Mouse (Mus musculus) liver, embryonic 16.5 days (tissue): ENCODE results near the gene Ddx58. TPM values are rescaled to one million over a fixed set of nuclear protein-coding genes. Genes with fewer than 3 reads are reported as not detected.

Experiments
- ATAC-seq: fragments of 200-750 bp; cut with Nextera tagmentation; 2 replicates; pipeline ENCODE4 v1.8.0; 2017; ENCODE audit warnings: low read depth, mild to moderate bottlenecking, moderate number of reproducible peaks, moderate library complexity
- H3K27ac ChIP-seq: fragments of 300-500 bp; sonication (generic); 2 replicates; pipeline ENCODE4 v1.5.1; 2014; ENCODE audit warnings: mild to moderate bottlenecking, low read length
- H3K27me3 ChIP-seq: fragments of 300-500 bp; sonication (generic); 2 replicates; pipeline ENCODE4 v1.6.1; 2014; ENCODE audit warnings: low read depth, low read length, mixed read lengths; ENCODE audit not compliant: control insufficient read depth, insufficient read depth
- H3K36me3 ChIP-seq: fragments of 300-500 bp; sonication (generic); 2 replicates; pipeline ENCODE4 v1.6.1; 2014; ENCODE audit warnings: mild to moderate bottlenecking; ENCODE audit not compliant: control insufficient read depth, insufficient read depth
- H3K4me1 ChIP-seq: fragments of 300-500 bp; sonication (generic); 2 replicates; pipeline ENCODE4 v1.6.1; 2014; ENCODE audit warnings: low read depth, low read length, mixed read lengths; ENCODE audit not compliant: control insufficient read depth
- H3K4me2 ChIP-seq: fragments of 300-500 bp; sonication (generic); 2 replicates; pipeline ENCODE4 v1.6.1; 2014; ENCODE audit warnings: low read depth, low read length, mixed read lengths
- H3K4me3 ChIP-seq: fragments of 300-500 bp; sonication (generic); 2 replicates; pipeline ENCODE4 v1.5.1; 2014; ENCODE audit warnings: low read depth, mild to moderate bottlenecking, low read length
- H3K9ac ChIP-seq: fragments of 300-500 bp; sonication (generic); 2 replicates; pipeline ENCODE4 v1.6.1; 2014; ENCODE audit warnings: low read depth, low read length
- H3K9me3 ChIP-seq: fragments of 300-500 bp; sonication (generic); replicated peaks from 2 replicates; pipeline ENCODE4 v1.6.1; 2016; ENCODE audit warnings: low read length; ENCODE audit not compliant: control insufficient read depth
- WGBS: fragments of 180-500 bp; shearing (Covaris S2); extraction: QIAGEN DNeasy Blood & Tissue Kit; methylation state at CpG from one replicate; pipeline ENCODE4 v1.1.7; 2014; ENCODE audit not compliant: insufficient replicate concordance; 5-methylcytosine and 5-hydroxymethylcytosine counted together
- polyA plus RNA-seq: library from polyadenylated mRNA; unstranded; fragments of >200 nt; fragmentation: Nextera tagmentation; extraction: Ambion mirVana; gene quantifications from 2 replicates; pipeline ENCODE4 v1.2.1, GENCODE M21; 2015

Gene Ddx58
- 5.7 and 6.0 TPM in 2 replicates for polyA plus RNA-seq

DNA sequence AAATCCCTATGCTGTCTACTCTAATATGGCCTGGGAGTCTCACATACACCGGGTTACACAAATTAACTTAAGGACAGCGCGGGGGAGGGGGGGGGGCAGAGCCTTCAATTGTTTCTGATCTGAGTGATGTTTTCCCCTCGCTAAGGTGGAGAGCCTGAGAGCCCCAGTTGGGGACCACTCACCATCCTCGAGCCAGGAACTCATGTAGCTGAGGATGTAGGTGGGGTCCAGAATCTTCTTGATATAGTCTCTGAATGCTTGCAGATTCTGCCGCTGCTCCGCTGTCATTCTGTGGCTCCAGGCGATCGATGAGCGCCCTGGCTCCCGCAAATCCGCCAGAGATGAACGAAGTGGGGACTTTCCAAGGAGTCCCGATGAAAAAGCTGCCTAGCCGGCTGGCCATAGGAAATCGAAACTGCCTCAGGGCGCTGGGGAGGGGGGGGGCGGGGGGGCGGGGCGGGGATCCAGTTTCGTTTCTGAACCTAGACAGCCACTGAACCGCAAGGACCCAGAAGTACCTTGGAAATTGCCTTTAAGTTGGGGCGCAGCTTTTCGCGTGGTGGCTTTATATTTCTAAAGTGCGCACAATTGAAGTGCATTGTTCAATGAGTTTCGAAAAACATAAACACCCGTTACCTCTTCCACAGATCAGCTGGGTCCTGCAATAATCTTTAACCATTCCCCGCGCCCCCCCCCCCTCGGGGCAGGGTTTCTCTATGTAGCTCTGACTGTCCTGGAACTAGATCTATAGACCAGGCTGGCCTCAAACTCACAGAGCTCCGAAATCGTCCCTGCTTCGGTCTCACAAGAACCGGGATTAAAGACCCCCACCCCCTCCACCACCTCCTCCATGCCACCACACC, at the start of gene Ddx58:
Gene Ddx58 (minus strand): TSS at position 420 of the 863 bp plus-strand sequence.
- Histone ChIP-seq H3K27me3 (no peaks in the 10 kb centered on the region), H3K4me2 (peak within 1 kb of the TSS; percentile 72), H3K9me3 (no peaks in the 10 kb centered on the region), H3K9ac (peak within 1 kb of the TSS; percentile 48), H3K27ac (peak within 1 kb of the TSS; percentile 46; the same call in 1 of the 2 replicates), H3K4me1 (peaks cover 6% of the 10 kb centered on the region; the same call in 1 of the 2 replicates), H3K4me3 (peak within 1 kb of the TSS; percentile 68), H3K36me3 (no peaks in the 10 kb centered on the region; the same call in 1 of the 2 replicates)
- peak; percentile 66 for ATAC-seq
- under 1% methylated on average over 35 of the region's 35 CpGs for WGBS

DNA sequence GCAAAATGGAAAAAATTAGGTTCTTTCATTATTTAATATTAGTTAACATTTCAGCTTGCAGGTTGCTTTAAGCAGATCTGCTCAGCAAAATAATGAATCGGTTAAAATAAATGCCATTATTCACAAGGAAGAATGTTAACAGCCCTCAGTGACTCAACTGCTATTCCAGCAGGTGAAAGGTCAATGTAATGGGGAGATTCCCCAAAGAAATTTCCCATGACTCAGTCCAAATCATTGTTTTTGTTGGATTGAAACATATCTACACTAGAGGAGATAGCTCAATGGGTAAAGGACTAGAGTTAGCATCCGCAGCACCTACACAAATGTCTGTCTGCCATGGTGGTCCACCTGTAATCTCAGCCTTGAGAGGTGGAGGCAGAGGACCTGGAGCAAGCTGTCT, 49.4 kb upstream of the Ddx58 start:
- WGBS: 65% methylated on average over 2 of the region's 2 CpGs
- Histone ChIP-seq H3K9me3 (no peaks in the 10 kb centered on the region), H3K9ac (no peak overlapping the region), H3K4me2 (no peak overlapping the region), H3K27ac (no peak overlapping the region), H3K4me3 (no peak overlapping the region), H3K4me1 (no peaks in the 10 kb centered on the region), H3K36me3 (no peaks in the 10 kb centered on the region), H3K27me3 (no peaks in the 10 kb centered on the region)
- ATAC-seq: no peak

GRCm38 (mm10) chr4:40287415-40287814, 47.8 kb upstream of the Ddx58 start:
- Histone ChIP-seq H3K36me3 (no peaks in the 10 kb centered on the region), H3K4me1 (no peaks in the 10 kb centered on the region), H3K27ac (no peak overlapping the region), H3K27me3 (no peaks in the 10 kb centered on the region), H3K4me3 (no peak overlapping the region), H3K4me2 (no peak overlapping the region), H3K9ac (no peak overlapping the region), H3K9me3 (no peaks in the 10 kb centered on the region)
- no peak for ATAC-seq
- WGBS: 39% methylated on average over 6 of the region's 6 CpGs

DNA sequence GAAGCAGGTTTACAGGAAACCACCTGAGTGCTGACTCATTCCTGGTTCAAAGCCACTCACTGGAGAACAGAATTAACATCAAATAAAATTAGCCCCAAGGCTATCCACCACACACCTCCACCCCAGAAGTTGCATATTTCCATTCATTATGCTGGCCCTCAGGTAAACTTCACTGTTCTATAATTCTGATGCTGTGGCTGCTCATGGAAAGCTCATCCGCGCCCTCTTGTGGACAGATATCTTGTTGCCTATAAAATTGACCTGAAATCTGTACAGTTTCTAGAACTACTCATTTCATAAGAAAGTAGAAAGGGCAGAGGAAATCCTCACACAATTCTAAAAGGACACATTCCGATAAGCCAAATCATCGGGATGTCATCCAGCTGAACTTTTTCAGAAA, 46.0 kb upstream of the Ddx58 start:
- Histone ChIP-seq H3K27ac (no peak overlapping the region), H3K9me3 (no peaks in the 10 kb centered on the region), H3K4me2 (no peak overlapping the region), H3K9ac (no peak overlapping the region), H3K27me3 (no peaks in the 10 kb centered on the region), H3K4me3 (no peak overlapping the region), H3K36me3 (no peaks in the 10 kb centered on the region), H3K4me1 (no peaks in the 10 kb centered on the region)
- ATAC-seq: no peak
- 9% methylated on average over 4 of the region's 4 CpGs for WGBS

DNA sequence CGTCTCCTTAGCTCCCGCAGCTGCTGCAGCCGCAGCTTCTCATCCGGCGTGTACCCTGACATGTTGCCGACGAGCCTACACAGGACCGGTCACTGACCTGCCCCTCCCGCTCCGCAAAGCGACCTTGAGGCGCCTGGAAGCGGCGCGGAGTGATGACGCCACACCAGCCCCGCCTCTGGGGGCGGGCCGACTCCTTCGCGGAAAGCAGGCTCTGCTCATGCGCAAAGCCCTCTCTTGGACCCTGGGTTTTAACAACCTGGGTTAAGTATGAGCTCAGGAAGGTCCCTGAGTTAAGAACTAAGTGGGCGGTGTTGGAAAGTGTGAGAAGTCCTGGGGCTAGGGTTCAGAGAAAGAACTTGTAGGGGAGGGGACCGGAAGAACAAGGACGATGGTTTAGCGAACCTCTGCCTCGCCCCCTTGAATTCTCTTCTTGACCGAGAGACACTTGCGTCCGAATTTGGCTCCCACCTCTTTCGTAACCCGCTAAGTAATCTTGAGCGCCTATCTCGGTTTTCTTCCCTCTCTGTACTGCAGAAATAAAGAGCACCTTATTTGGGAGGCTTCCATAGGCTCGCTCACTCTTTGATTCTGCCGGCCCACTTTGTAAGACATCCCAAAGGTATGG, 39.8 kb upstream of the Ddx58 start, which contains the start of gene Ndufb6:
Gene Ndufb6 (minus strand): TSS at position 146 of the 625 bp plus-strand sequence.
- Histone ChIP-seq H3K4me2 (peak within 1 kb of the TSS; percentile 88), H3K4me3 (peak within 1 kb of the TSS; percentile 94), H3K9ac (peak within 1 kb of the TSS; percentile 83), H3K36me3 (no peaks in the 10 kb centered on the region), H3K27me3 (no peaks in the 10 kb centered on the region), H3K27ac (peak within 1 kb of the TSS; percentile 81), H3K9me3 (no peaks in the 10 kb centered on the region), H3K4me1 (peaks cover 7% of the 10 kb centered on the region)
- ATAC-seq: peak; percentile 98
- under 1% methylated on average over 36 of the region's 36 CpGs for WGBS

GRCm38 (mm10) chr4:40278880-40279275, 39.2 kb upstream of the Ddx58 start:
- H3K4me2 ChIP-seq: peak overlapping the region; percentile 88
- H3K9ac ChIP-seq: peak overlapping the region; percentile 83
- no peaks in the 10 kb centered on the region for H3K9me3 ChIP-seq
- H3K4me3 ChIP-seq: peak overlapping the region; percentile 94
- under 1% methylated on average over 21 of the region's 21 CpGs for WGBS
- peaks cover 7% of the 10 kb centered on the region for H3K4me1 ChIP-seq
- no peaks in the 10 kb centered on the region for H3K36me3 ChIP-seq
- ATAC-seq: peak; percentile 40
- H3K27me3 ChIP-seq: no peaks in the 10 kb centered on the region
- H3K27ac ChIP-seq: peak overlapping the region; percentile 81

DNA sequence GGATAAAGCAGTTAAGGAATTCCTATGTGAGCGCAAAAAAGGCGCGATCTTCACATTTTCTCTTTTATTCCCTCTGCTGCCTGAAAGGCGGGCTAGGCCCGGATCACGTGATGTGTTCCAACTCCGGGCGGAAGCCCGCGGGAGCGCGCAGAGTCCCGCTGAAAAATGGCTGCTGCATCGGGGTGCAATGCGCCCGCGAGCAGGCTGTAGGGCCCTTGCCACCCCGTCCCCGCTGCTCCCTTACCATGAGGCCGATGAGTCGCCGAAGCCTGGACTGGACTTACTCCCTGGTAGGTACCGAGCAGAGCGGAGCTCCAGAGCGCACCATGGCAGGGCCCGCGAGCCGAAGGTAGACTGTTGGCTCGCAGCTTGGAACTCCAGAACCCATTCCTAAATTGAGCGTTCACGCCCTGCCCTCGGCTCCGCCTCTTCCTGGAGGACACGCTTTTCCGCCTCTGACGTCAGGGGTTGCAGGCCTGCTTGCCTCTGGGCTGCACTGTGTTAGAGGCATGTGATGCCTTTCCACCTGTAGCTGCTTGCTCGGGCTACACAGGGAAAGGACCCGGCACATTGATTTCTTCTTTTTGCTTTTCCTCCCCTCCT, 29.9 kb upstream of the Ddx58 start, which contains the start of the genes Smim27 and Topors:
Gene Smim27 (plus strand): TSS at position 150 of the 603 bp plus-strand sequence.
Gene Topors (minus strand): TSS at position 421 of the 603 bp plus-strand sequence.
- Histone ChIP-seq H3K4me2 (peak within 1 kb of the TSS; percentile 91), H3K4me3 (peak within 1 kb of the TSS; percentile 86), H3K27ac (peak within 1 kb of the TSS; percentile 96), H3K36me3 (no peaks in the 10 kb centered on the region; the same call in 1 of the 2 replicates), H3K9me3 (no peaks in the 10 kb centered on the region), H3K4me1 (peaks cover 27% of the 10 kb centered on the region), H3K27me3 (no peaks in the 10 kb centered on the region), H3K9ac (peak within 1 kb of the TSS; percentile 90)
- under 1% methylated on average over 38 of the region's 38 CpGs for WGBS
- peak; percentile 93 for ATAC-seq

GRCm38 (mm10) chr4:40268835-40269234, 29.2 kb upstream of the Ddx58 start:
- Histone ChIP-seq H3K27ac (peak overlapping the region; percentile 96), H3K36me3 (no peaks in the 10 kb centered on the region; the same call in 1 of the 2 replicates), H3K4me3 (peak overlapping the region; percentile 86), H3K9ac (peak overlapping the region; percentile 90), H3K4me2 (peak overlapping the region; percentile 91), H3K9me3 (no peaks in the 10 kb centered on the region), H3K27me3 (no peaks in the 10 kb centered on the region), H3K4me1 (peaks cover 27% of the 10 kb centered on the region)
- WGBS: 0% methylated on average over 16 of the region's 16 CpGs
- ATAC-seq: peak; percentile 7; the same call in 1 of the 2 replicates
